ENCODE assay signal across 10 mouse cellular contexts in the genomic region with DNA sequence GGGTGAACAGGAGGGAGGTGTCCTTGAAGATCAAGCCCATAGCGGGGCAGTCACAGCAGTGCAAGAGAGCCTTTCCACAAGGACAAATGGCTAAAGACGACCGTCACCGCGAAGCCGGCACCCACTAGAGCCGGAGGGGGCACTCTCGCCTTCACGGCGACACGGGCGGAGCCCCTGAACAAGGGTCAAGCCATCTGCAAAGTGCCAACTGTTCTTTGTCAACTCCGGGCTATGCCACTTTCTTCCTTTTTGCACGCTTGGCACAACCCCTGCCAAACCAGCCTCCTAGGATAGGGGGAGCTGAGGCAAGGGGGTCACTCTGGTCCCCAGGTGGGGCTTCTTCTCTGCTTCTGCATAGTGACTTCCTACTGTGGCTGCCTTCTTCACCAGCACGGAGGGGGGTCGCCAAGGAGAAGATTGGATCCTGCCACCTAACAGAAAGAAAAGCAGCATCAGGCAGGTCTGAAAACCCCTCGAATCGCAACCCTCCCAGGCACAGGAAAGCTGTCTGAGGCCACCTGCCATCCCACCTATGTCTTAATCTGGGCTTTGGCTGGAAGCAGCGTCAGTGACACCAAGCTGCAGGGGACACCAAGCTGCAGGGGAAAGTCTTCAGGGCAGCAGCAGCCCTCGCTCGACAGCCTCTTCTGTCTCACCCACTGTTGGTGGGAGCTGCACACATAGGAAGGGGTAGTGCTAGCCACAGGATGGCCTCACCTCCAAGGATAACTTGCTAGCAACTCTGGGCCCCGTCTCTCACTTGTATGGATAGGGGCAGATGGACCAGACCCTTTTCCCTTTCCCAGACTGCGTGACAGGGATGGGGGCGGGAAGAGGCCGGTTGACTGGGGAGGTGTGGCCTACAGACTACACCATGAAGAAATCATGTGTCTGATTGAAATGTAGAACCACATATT. TPM values are rescaled to one million over a fixed set of nuclear protein-coding genes. Genes with fewer than 3 reads are reported as not detected.
DNase-seq lines count a peak whose midpoint lies in the region; ATAC-seq lines count a peak whose summit lies in the region.
"Had no signal": no experiment of that assay in that cellular context is flagged by ENCODE, and none has a peak within 500 bp of the region (broad histone marks: within the 10 kb centered on the region; RNA-seq: fewer than 3 reads in every experiment).

No protein-coding gene starts in this region.

- ATAC-seq in intestine, embryonic 15.5 days, result no peak
- no peak for ATAC-seq in midbrain, embryonic 13.5 days

- H3K4me3 ChIP-seq in intestine, embryonic 15.5 days (replicated peaks), result no peak overlapping the region
- 0 out of 2 replicates have a peak overlapping the region, but pooled peaks have one; percentile 70 for H3K4me3 ChIP-seq in midbrain, embryonic 13.5 days (replicated peaks)

- 90% methylated on average over 25 of the region's 25 CpGs for WGBS in intestine, embryonic 15.5 days
- 94% methylated on average over 25 of the region's 25 CpGs for WGBS in midbrain, embryonic 13.5 days

- H3K4me2 ChIP-seq in intestine, embryonic 15.5 days (replicated peaks), result no peak overlapping the region
- H3K4me2 ChIP-seq in midbrain, embryonic 13.5 days (replicated peaks), result no peak overlapping the region

- no peak overlapping the region for H3K9ac ChIP-seq in intestine, embryonic 15.5 days
- no peak overlapping the region for H3K9ac ChIP-seq in midbrain, embryonic 13.5 days (replicated peaks)

- H3K9me3 ChIP-seq in intestine, embryonic 15.5 days, result no peaks in the 10 kb centered on the region
- H3K9me3 ChIP-seq in midbrain, embryonic 13.5 days, result no peaks in the 10 kb centered on the region
- H3K9me3 ChIP-seq: limb, embryonic 12.5 days had no signal

- peaks cover 14% of the 10 kb centered on the region for H3K4me1 ChIP-seq in intestine, embryonic 15.5 days (replicated peaks)
- peaks cover 33% of the 10 kb centered on the region for H3K4me1 ChIP-seq in midbrain, embryonic 13.5 days (replicated peaks)

- H3K27me3 ChIP-seq in intestine, embryonic 15.5 days (replicated peaks), result no peaks in the 10 kb centered on the region
- H3K27me3 ChIP-seq in midbrain, embryonic 13.5 days, result no peaks in the 10 kb centered on the region
- H3K27me3 ChIP-seq: limb, embryonic 12.5 days had no signal

- peak; percentile 77 for DNase-seq in cerebellum, adult 9-11 months
- no peak for DNase-seq in cerebellum, postnatal 4 days (ENCODE audit: low spot score in 2 of 2)
- DNase-seq in kidney, postnatal 10 days, result peak; percentile 26
- DNase-seq in kidney, postnatal 14 days, result no peak
- DNase-seq in spleen, postnatal 10 days (ENCODE audit: low spot score in 2 of 2), result no peak
- no peak for DNase-seq in urinary bladder, postnatal 10 days (ENCODE audit: low spot score)
- DNase-seq: B cell, adult 2 months had no signal

- H3K27ac ChIP-seq in intestine, embryonic 15.5 days, result peak overlapping the region; percentile 66; the same call in 1 of the 2 replicates
- peak overlapping the region; percentile 79; the same call in 1 of the 2 replicates for H3K27ac ChIP-seq in midbrain, embryonic 13.5 days
- H3K27ac ChIP-seq: limb, embryonic 12.5 days had no signal

- peaks cover 17% of the 10 kb centered on the region for H3K36me3 ChIP-seq in intestine, embryonic 15.5 days
- peaks cover 61% of the 10 kb centered on the region for H3K36me3 ChIP-seq in midbrain, embryonic 13.5 days

RNA-seq across cellular contexts. Expression of a gene that starts 1.1 kb away (rescaled TPM):
- 250 and 306 TPM in 2 replicates for polyA plus RNA-seq in intestine, embryonic 15.5 days (2015; fragmentation: Nextera tagmentation; extraction: Ambion mirVana)
- polyA plus RNA-seq in midbrain, embryonic 13.5 days (2015; fragmentation: Nextera tagmentation; extraction: Ambion mirVana), result 167 TPM in 2 replicates

RNA-seq across cellular contexts. Expression of a gene that starts 6.2 kb away (rescaled TPM):
- polyA plus RNA-seq in intestine, embryonic 15.5 days (2015; fragmentation: Nextera tagmentation; extraction: Ambion mirVana), result 40.1 and 42.2 TPM in 2 replicates
- polyA plus RNA-seq in midbrain, embryonic 13.5 days (2015; fragmentation: Nextera tagmentation; extraction: Ambion mirVana), result 42.7 and 51.3 TPM in 2 replicates

RNA-seq across cellular contexts. Expression of a gene that starts 10.6 kb away (rescaled TPM):
- 2.7 and 3.6 TPM in 2 replicates for polyA plus RNA-seq in intestine, embryonic 15.5 days (2015; fragmentation: Nextera tagmentation; extraction: Ambion mirVana)
- polyA plus RNA-seq in midbrain, embryonic 13.5 days (2015; fragmentation: Nextera tagmentation; extraction: Ambion mirVana), result 0.54 and 0.95 TPM in 2 replicates

RNA-seq across cellular contexts. Expression of a gene that starts 14.5 kb away (rescaled TPM):
- 26.9 and 28.5 TPM in 2 replicates for polyA plus RNA-seq in intestine, embryonic 15.5 days (2015; fragmentation: Nextera tagmentation; extraction: Ambion mirVana)
- 24.4 and 31.2 TPM in 2 replicates for polyA plus RNA-seq in midbrain, embryonic 13.5 days (2015; fragmentation: Nextera tagmentation; extraction: Ambion mirVana)

RNA-seq across cellular contexts. Expression of a gene that starts 20.7 kb away (rescaled TPM):
- 178 and 194 TPM in 2 replicates for polyA plus RNA-seq in intestine, embryonic 15.5 days (2015; fragmentation: Nextera tagmentation; extraction: Ambion mirVana)
- polyA plus RNA-seq in midbrain, embryonic 13.5 days (2015; fragmentation: Nextera tagmentation; extraction: Ambion mirVana), result 180 and 183 TPM in 2 replicates

Comparison
In these comparisons a context has a peak if more than half of its experiments do, and no peak if none do; other contexts are left out.
1. DNase-seq: peak in cerebellum, adult 9-11 months (single experiment) and kidney, postnatal 10 days (single experiment); none in cerebellum, postnatal 4 days (0 of 2), kidney, postnatal 14 days (single experiment), spleen, postnatal 10 days (0 of 2) and urinary bladder, postnatal 10 days (single experiment).